Mouse (Mus musculus): ENCODE data around the gene Pold1. TPM values are rescaled to one million over a fixed set of nuclear protein-coding genes. Genes with fewer than 3 reads are reported as not detected.

The Pold1 gene
- polyA plus RNA-seq, 1 experiment from 2014 or later: 13.5 TPM

DNA sequence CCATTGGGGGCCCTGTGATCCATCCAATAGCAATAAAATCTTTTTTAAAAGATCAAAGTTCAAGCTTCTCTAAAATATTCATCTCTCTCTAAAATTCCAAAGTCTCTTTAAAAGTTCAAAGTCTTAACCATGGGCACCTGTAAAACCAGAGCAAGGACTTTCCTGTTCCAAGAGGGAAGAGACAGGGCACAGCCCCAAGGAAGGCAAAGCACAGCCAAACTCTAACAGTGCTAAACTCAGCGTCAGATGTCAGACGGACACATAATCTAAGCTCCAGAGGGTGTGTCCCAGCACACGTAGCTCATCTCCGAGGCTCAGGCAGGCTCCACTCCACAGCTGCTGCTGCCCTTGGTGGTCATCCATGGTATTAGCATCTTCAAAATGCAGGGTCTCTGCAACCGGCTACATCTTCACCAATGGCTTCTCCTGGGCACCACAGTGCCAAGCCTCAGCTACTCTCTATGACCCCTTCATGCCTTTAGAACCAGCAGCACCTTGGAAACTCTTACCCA, 27.7 kb upstream of the Pold1 start:
- peak; percentile 28 for TF ChIP-seq CTCF (IDR thresholded peaks at IDR 0.05)
- TF ChIP-seq EP300 (IDR thresholded peaks at IDR 0.05): no peak
- Histone ChIP-seq H3K9me3 (ENCODE audit: low read length) (no peaks in the 10 kb centered on the region), H3K4me3 (ENCODE audit: low read depth, low read length) (no peak overlapping the region), H3K27me3 (replicated peaks; ENCODE audit: insufficient read depth, low read length) (no peaks in the 10 kb centered on the region), H3K36me3 (ENCODE audit: insufficient read depth, low read length) (no peaks in the 10 kb centered on the region), H3K4me2 (replicated peaks; ENCODE audit: low read depth, low read length) (no peak overlapping the region), H3K9ac (replicated peaks; ENCODE audit: low read depth) (no peak overlapping the region), H3K4me1 (ENCODE audit: insufficient read depth, low read depth, low read length) (no peaks in the 10 kb centered on the region), H3K27ac (ENCODE audit: low read length) (no peak overlapping the region)
- ATAC-seq: no peak
- DNase-seq (ENCODE audit: low spot score): no peak
- 32% methylated on average over 5 of the region's 5 CpGs for WGBS

- Histone ChIP-seq H3K4me3 (ENCODE audit: low read depth, low read length) (peak overlapping the region; percentile 24), H3K9ac (replicated peaks; ENCODE audit: low read depth) (peak overlapping the region; percentile 29; the same call in 1 of the 2 replicates), H3K4me2 (replicated peaks; ENCODE audit: low read depth, low read length) (peak overlapping the region; percentile 41), H3K4me1 (ENCODE audit: insufficient read depth, low read depth, low read length) (no peaks in the 10 kb centered on the region), H3K27ac (ENCODE audit: low read length) (peak overlapping the region; percentile 72; the same call in 1 of the 2 replicates), H3K9me3 (ENCODE audit: low read length) (no peaks in the 10 kb centered on the region), H3K36me3 (ENCODE audit: insufficient read depth, low read length) (no peaks in the 10 kb centered on the region), H3K27me3 (replicated peaks; ENCODE audit: insufficient read depth, low read length) (no peaks in the 10 kb centered on the region)
- 64% methylated on average over 5 of the region's 5 CpGs for WGBS
- ATAC-seq (no peak), DNase-seq (ENCODE audit: low spot score) (no peak)
- TF ChIP-seq EP300 (IDR thresholded peaks at IDR 0.05) (no peak), CTCF (IDR thresholded peaks at IDR 0.05) (no peak)
Observed at GRCm38 (mm10) chr7:44572956-44573484, 24.4 kb upstream of the Pold1 start.

DNA sequence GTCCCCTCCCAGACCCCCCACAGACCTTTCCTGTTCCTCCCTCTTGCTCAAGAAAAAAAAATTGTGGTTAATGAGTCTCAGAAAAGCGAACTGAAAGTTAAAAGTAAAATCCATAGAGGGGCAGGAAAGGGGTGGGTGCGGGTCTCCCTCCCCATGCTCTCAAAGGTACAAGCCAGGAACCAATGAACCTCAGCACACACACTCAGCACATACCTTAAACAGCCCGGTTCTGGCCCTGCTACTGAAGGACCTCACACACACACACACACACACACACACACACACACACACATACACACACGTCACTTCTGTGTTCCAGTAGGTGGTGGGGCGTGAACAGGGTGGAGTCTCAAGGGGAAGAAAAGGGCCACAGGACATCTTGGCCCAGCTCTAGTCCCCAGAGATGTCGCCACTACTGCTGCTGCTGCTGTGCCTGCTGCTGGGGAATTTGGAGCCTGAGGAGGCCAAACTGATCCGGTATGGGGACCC, 23.6 kb upstream of the Pold1 start, which contains the start of gene Napsa:
Gene Napsa, plus strand, starts transcription at position 168 of the 489 bp plus-strand sequence.
- H3K27me3 ChIP-seq (replicated peaks; ENCODE audit: insufficient read depth, low read length): no peaks in the 10 kb centered on the region
- no peaks in the 10 kb centered on the region for H3K4me1 ChIP-seq (ENCODE audit: insufficient read depth, low read depth, low read length)
- H3K9ac ChIP-seq (replicated peaks; ENCODE audit: low read depth): peak within 1 kb of the TSS; percentile 29; the same call in 1 of the 2 replicates
- H3K4me2 ChIP-seq (replicated peaks; ENCODE audit: low read depth, low read length): peak within 1 kb of the TSS; percentile 41
- H3K9me3 ChIP-seq (ENCODE audit: low read length): no peaks in the 10 kb centered on the region
- TF ChIP-seq EP300 (IDR thresholded peaks at IDR 0.05) (peak; percentile 89), CTCF (IDR thresholded peaks at IDR 0.05) (no peak)
- peak within 1 kb of the TSS; percentile 24 for H3K4me3 ChIP-seq (ENCODE audit: low read depth, low read length)
- H3K36me3 ChIP-seq (ENCODE audit: insufficient read depth, low read length): no peaks in the 10 kb centered on the region
- DNase-seq (ENCODE audit: low spot score): peak; percentile 90
- WGBS: 20% methylated on average over 7 of the region's 7 CpGs
- peak within 1 kb of the TSS; percentile 72 for H3K27ac ChIP-seq (ENCODE audit: low read length)
- peak; percentile 91 for ATAC-seq

GRCm38 (mm10) chr7:44571811-44572210, 23.2 kb upstream of the Pold1 start:
- WGBS: 51% methylated on average over 4 of the region's 4 CpGs
- no peak overlapping the region for H3K4me3 ChIP-seq (ENCODE audit: low read depth, low read length)
- DNase-seq (ENCODE audit: low spot score) (no peak), ATAC-seq (no peak)
- H3K4me1 ChIP-seq (ENCODE audit: insufficient read depth, low read depth, low read length): no peaks in the 10 kb centered on the region
- H3K27me3 ChIP-seq (replicated peaks; ENCODE audit: insufficient read depth, low read length): no peaks in the 10 kb centered on the region
- H3K9ac ChIP-seq (replicated peaks; ENCODE audit: low read depth): no peak overlapping the region
- TF ChIP-seq EP300 (IDR thresholded peaks at IDR 0.05) (no peak), CTCF (IDR thresholded peaks at IDR 0.05) (no peak)
- H3K4me2 ChIP-seq (replicated peaks; ENCODE audit: low read depth, low read length): no peak overlapping the region
- H3K27ac ChIP-seq (ENCODE audit: low read length): peak overlapping the region; percentile 72
- no peaks in the 10 kb centered on the region for H3K9me3 ChIP-seq (ENCODE audit: low read length)
- H3K36me3 ChIP-seq (ENCODE audit: insufficient read depth, low read length): no peaks in the 10 kb centered on the region

- 68% methylated on average over 6 of the region's 6 CpGs for WGBS
- TF ChIP-seq CTCF (IDR thresholded peaks at IDR 0.05): no peak
- TF ChIP-seq EP300 (IDR thresholded peaks at IDR 0.05): no peak
- H3K4me3 ChIP-seq (ENCODE audit: low read depth, low read length): no peak overlapping the region
- H3K36me3 ChIP-seq (ENCODE audit: insufficient read depth, low read length): no peaks in the 10 kb centered on the region
- H3K4me2 ChIP-seq (replicated peaks; ENCODE audit: low read depth, low read length): no peak overlapping the region
- peak overlapping the region; percentile 72; the same call in 1 of the 2 replicates for H3K27ac ChIP-seq (ENCODE audit: low read length)
- ATAC-seq (no peak), DNase-seq (ENCODE audit: low spot score) (no peak)
- H3K9ac ChIP-seq (replicated peaks; ENCODE audit: low read depth): no peak overlapping the region
- H3K27me3 ChIP-seq (replicated peaks; ENCODE audit: insufficient read depth, low read length): no peaks in the 10 kb centered on the region
- H3K4me1 ChIP-seq (ENCODE audit: insufficient read depth, low read depth, low read length): no peaks in the 10 kb centered on the region
- no peaks in the 10 kb centered on the region for H3K9me3 ChIP-seq (ENCODE audit: low read length)
Observed at GRCm38 (mm10) chr7:44570989-44571388, 22.3 kb upstream of the Pold1 start.

- Histone ChIP-seq H3K36me3 (ENCODE audit: insufficient read depth, low read length) (no peaks in the 10 kb centered on the region), H3K4me3 (ENCODE audit: low read depth, low read length) (no peak overlapping the region), H3K9ac (replicated peaks; ENCODE audit: low read depth) (no peak overlapping the region), H3K27ac (ENCODE audit: low read length) (no peak overlapping the region), H3K4me2 (replicated peaks; ENCODE audit: low read depth, low read length) (no peak overlapping the region), H3K27me3 (replicated peaks; ENCODE audit: insufficient read depth, low read length) (no peaks in the 10 kb centered on the region), H3K4me1 (ENCODE audit: insufficient read depth, low read depth, low read length) (no peaks in the 10 kb centered on the region), H3K9me3 (ENCODE audit: low read length) (no peaks in the 10 kb centered on the region)
- DNase-seq (ENCODE audit: low spot score) (peak; percentile 73), ATAC-seq (peak; percentile 51)
- TF ChIP-seq CTCF (IDR thresholded peaks at IDR 0.05) (no peak), EP300 (IDR thresholded peaks at IDR 0.05) (peak; percentile 95)
- 36% methylated on average over 9 of the region's 9 CpGs for WGBS
Observed at GRCm38 (mm10) chr7:44568803-44569202, 20.2 kb upstream of the Pold1 start.

All from lung, postnatal 0 days (tissue).